Mouse (Mus musculus) CD4-positive, CD25-positive, alpha-beta regulatory T cell, adult 4 months (primary cell): ENCODE measurements around the gene Nat8f2. TPM values are rescaled to one million over a fixed set of nuclear protein-coding genes. Genes with fewer than 3 reads are reported as not detected.
"Not testable (repeated sequence)": the region's sequence is repeated elsewhere in the genome, so short reads cannot be mapped to it uniquely, and the experiment has no call there.

Experiments
- ATAC-seq: one replicate; pipeline ENCODE4 v1.8.0; 2017
- polyA plus RNA-seq, 2 experiments: library from polyadenylated mRNA; unstranded; fragments of 100-300 nt; shearing (Covaris generic); gene quantifications; one replicate each; pipeline ENCODE4 v1.2.1; 2017

Gene Nat8f2
- not detected for polyA plus RNA-seq

- not testable (repeated sequence) for ATAC-seq
These were observed at the start of gene Nat8f2 for GRCm38 (mm10) chr6:85869006-85869405. Nat8f2 (minus strand) TSS chr6:85869158.

DNA sequence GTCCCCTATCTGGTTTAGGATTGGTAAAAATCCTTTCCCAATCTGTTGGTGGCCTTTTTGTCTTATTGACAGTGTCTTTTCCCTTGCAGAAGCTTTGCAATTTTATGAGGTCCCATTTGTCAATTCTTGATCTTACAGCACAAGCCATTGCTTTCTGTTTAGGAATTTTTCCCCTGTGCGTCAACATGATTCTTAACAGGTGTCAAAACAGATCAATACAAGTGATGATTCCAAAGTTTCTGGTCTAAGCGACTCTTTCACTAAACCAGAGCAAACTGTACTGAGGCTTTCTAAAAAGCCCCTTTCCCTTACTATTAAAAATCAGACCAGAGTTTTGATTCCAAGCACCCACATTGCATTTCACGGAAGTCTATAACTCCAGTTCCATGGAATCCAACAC lies 49.4 kb upstream of the Nat8f2 start:
- ATAC-seq: not testable (repeated sequence)

GRCm38 (mm10) chr6:85916596-85916995 lies 47.6 kb upstream of the Nat8f2 start:
- no peak for ATAC-seq

GRCm38 (mm10) chr6:85915539-85916513 lies 46.9 kb upstream of the Nat8f2 start, which contains the start of gene Nat8f1:
Nat8f1 (minus strand) TSS chr6:85915687.
- ATAC-seq: peak; percentile 95

- ATAC-seq: peak; percentile 26
These were observed 46.2 kb upstream of the Nat8f2 start for GRCm38 (mm10) chr6:85915141-85915538.

GRCm38 (mm10) chr6:85911587-85911986 lies 42.6 kb upstream of the Nat8f2 start, which contains the start of gene Tprkb:
Tprkb (plus strand) TSS chr6:85911865.
- no peak for ATAC-seq

DNA sequence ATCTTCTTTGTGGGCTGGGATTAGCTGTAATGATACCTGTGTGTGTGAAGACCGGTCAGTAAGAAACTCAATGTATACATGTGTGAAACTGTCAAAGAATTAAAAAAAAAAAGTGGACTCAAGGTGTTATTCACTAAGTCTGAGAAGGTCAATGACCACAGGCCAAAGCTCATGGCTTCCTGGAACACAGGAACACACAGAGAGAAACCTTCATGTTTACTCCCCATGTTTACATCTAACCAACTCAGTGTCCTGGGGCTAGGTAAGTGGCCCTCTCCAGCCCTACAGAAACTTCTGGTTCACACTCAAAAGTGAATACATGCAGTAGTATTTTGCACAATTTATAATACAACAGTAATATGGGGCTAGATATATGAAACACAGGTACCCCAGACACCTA lies 40.7 kb upstream of the Nat8f2 start:
- ATAC-seq: no peak

- ATAC-seq: no peak
These were observed 39.4 kb upstream of the Nat8f2 start for GRCm38 (mm10) chr6:85908341-85908740.

GRCm38 (mm10) chr6:85906911-85907351 lies 38.0 kb upstream of the Nat8f2 start:
- not testable (repeated sequence) for ATAC-seq

- ATAC-seq: peak; percentile 91
These were observed 35.7 kb upstream of the Nat8f2 start, which contains the start of gene Nat8f4 for GRCm38 (mm10) chr6:85904642-85905061. Nat8f4 (minus strand) TSS chr6:85904884.

DNA sequence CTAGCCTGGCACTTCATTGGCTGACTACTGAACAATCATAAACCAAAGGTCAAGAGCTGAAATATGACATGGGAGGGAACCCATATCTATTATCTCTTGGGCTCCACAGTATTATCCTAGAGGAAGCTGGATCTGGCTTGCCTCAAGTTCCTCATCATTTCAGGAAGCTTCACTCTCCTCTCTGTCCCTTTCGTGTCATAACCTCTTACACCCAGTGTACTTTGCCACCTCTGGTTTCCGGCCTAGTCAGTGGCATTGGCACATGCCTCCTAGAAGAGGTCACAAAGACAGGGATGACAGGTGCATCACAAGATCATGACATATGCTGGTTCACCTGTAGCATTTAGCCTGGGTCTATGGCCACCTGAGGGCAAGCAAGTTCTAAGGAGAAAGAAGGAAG lies 33.3 kb upstream of the Nat8f2 start:
- no peak for ATAC-seq

DNA sequence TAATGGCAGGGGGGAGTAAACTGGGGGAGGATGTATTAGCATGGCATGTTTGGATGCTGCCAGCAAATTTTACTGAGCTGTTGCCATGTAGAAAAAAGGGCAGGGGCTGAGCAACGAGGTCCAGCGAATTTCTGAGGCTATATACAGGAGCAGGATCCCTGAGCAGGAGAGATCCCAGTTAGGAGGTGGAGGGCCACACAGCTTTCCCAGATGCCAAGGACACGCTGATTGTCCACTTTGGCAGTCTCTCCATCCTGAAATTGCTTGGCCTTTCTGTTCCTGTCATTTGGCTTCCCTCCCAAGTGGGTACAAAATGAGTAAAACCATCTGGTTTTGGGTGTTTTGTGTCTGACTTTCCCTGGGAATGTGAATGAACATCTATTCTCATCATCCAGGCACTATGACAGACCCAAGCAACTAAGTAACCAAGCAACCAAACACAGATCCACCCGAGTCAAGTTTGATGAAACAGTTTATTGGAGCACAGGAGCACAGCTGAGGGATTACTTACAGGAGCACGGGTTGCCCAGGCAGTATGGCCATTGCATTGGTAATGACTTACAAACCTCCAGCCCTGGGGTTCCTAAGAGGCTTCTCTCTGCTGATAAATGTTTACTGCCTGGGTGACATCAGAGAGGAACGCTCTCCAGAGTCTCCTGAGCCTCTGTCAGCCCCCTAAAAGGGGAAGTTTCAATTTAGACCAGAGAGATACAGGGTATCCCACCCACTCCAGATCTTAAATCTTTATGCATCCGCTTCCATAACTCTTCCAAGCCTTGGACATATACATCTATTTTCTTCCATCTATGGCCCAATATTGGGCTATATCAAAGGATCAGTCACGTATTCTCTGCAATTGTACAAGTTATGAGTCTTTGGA lies 29.9 kb upstream of the Nat8f2 start:
- not testable (repeated sequence) for ATAC-seq

DNA sequence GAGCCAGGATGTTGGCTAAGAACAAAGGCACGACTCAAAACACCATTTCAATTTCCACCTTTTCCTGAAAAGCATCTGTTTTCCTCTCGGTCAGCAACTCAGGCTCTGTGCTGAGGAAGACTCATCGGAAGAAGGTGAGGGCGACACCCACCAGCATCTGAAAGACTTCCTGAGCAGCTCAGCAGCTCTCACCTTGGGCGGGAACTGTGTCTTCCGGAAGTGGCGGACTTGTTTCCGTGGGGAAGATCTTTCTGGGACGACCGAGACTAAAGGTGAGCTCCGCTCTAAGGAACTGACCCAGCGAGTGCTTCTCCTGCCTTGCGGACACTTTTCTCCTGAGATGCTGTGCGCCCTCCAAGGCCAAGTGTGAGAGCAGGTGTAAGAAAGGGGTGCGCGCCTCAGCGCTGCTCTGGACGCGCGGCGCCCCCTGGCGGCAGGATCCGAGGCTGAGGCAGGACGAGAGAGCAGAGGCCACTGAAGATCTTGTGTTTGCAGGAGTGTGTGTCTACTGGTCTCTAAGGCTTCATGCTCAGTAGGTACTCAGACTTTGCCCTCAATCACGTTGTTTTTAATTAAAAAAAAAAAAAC lies 26.2 kb upstream of the Nat8f2 start:
- ATAC-seq: peak; percentile 61

- ATAC-seq: no peak
These were observed 20.0 kb upstream of the Nat8f2 start for GRCm38 (mm10) chr6:85888961-85889360.

GRCm38 (mm10) chr6:85884311-85884710 lies 15.4 kb upstream of the Nat8f2 start:
- ATAC-seq: no peak

- ATAC-seq: not testable (repeated sequence)
These were observed 14.3 kb upstream of the Nat8f2 start for GRCm38 (mm10) chr6:85883246-85883645.

GRCm38 (mm10) chr6:85867726-85868690 lies 950 bp downstream of the Nat8f2 start:
- no peak for ATAC-seq

DNA sequence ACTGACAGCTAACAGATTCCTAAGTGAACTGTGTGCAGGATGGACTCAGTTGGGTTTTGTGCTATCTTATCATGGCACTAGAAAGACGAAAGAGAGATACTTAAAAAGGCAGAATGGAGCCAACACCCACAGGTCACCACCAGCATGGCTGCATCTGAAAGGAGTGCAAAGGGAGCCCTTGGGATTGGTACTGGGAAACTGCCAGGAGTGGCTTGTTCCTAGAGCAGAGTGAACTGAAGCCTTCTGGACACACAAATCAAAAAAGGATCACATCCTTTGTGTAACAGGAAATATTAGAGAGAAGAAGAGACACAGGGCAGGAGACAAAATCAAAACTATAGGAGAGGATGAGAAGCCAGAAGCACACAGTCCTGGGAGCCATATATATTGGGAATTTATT lies 2.0 kb downstream of the Nat8f2 start:
- ATAC-seq: not testable (repeated sequence)

DNA sequence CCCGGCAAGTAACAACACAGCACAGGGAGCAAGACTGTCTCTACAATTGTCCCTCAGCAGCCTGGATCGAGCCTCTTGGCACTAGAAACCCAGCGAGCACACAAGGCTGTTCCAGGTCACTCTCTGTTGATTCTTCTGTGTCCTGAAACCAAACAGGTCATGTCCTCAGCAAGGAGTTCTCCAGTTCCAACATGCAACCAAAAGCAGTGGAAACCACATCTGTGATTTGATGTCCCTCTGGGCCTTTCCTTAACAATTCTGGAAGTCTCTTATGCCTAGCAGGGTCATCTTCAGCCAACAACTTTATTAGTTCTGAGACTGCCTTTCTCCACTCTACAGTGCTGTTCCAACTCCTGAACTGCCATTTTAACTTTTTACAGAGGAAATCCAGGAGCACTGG lies 2.8 kb downstream of the Nat8f2 start:
- ATAC-seq: not testable (repeated sequence)

DNA sequence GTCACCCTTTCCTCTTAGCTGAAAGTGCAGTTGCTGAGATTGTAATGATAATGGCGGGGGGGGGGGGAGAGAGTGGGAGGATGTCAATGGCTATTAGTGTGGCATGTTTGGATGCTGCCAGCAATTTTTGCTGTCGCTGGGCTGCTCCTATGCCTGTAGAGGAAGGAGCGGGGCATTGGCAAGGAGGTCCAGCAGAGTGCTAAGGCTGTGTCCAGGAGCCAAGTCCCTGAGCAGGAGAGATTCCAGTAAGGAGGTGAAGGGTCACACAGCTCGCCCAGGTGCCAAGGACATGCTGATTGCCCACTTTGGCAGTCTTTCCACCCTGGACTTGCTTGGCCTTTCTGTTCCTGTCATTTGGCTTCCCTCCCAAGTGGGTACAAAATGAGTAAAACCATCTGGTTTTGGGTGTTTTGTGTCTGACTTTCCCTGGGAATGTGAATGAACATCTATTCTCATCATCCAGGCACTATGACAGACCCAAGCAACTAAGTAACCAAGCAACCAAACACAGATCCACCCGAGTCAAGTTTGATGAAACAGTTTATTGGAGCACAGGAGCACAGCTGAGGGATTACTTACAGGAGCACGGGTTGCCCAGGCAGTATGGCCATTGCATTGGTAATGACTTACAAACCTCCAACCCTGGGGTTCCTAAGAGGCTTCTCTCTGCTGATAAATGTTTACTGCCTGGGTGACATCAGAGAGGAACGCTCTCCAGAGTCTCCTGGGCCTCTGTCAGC lies 3.9 kb downstream of the Nat8f2 start:
- not testable (repeated sequence) for ATAC-seq
